Mouse (Mus musculus) MEL (cell line): ENCODE measurements around the gene Tfap2e. TPM values are rescaled to one million over a fixed set of nuclear protein-coding genes. Genes with fewer than 3 reads are reported as not detected.

Experiments used
- DNase-seq: peaks from one replicate; pipeline ENCODE4 v3.0.0; 2011; ENCODE audit warnings: low read depth, low spot score
- H3K27ac ChIP-seq: 2 replicates; pipeline ENCODE4 v1.5.1; 2012; ENCODE audit warnings: low read depth, mild to moderate bottlenecking, control low read depth, low read length, moderate library complexity; ENCODE audit not compliant: control insufficient read depth
- H3K27me3 ChIP-seq, 2 experiments: fragments of 150-350 bp in 1 of 2; sonication (generic) in 1 of 2; 2 replicates each; pipeline ENCODE4 v1.6.1; 2012; ENCODE audit warnings: low read length in 2 of 2, mild to moderate bottlenecking in 2 of 2, improper control_type of control experiment in 1 of 2, moderate library complexity in 1 of 2; ENCODE audit not compliant: insufficient read depth in 2 of 2, control insufficient read depth in 1 of 2
- H3K36me3 ChIP-seq, 2 experiments: 2 replicates each; pipeline ENCODE4 v1.6.1; 2012 to 2014; ENCODE audit warnings: low read length in 2 of 2, improper control_type of control experiment in 1 of 2, inconsistent platforms in 1 of 2, mild to moderate bottlenecking in 1 of 2; ENCODE audit not compliant: insufficient read depth in 2 of 2, control insufficient read depth in 1 of 2
- H3K4me1 ChIP-seq, 2 experiments: fragments of 150-350 bp in 1 of 2; sonication (generic) in 1 of 2; 2 replicates each; pipeline ENCODE4 v1.6.1; 2012; ENCODE audit warnings: low read length in 2 of 2, improper control_type of control experiment in 1 of 2, mild to moderate bottlenecking in 1 of 2; ENCODE audit not compliant: insufficient read depth in 2 of 2, control insufficient read depth in 1 of 2
- H3K4me3 ChIP-seq, 2 experiments: fragments of 150-350 bp in 1 of 2; sonication (generic) in 1 of 2; 2 replicates each; pipeline ENCODE4 v1.5.1; 2012; ENCODE audit warnings: low read depth in 2 of 2, low read length in 2 of 2, mild to moderate bottlenecking in 2 of 2, moderate library complexity in 2 of 2, control low read depth in 1 of 2, improper control_type of control experiment in 1 of 2; ENCODE audit not compliant: control insufficient read depth in 1 of 2, insufficient read depth in 1 of 2
- H3K79me2 ChIP-seq: 2 replicates; pipeline ENCODE4 v1.6.1; 2012; ENCODE audit warnings: mild to moderate bottlenecking, low read length, moderate library complexity; ENCODE audit not compliant: control insufficient read depth, poor library complexity, insufficient read depth
- H3K9ac ChIP-seq: 2 replicates; pipeline ENCODE4 v1.6.1; 2012; ENCODE audit warnings: low read depth, mild to moderate bottlenecking, control low read depth, low read length, moderate library complexity; ENCODE audit not compliant: control insufficient read depth, poor library complexity, severe bottlenecking
- H3K9me3 ChIP-seq: fragments of 150-350 bp; sonication (generic); replicated peaks from 2 replicates; pipeline ENCODE4 v1.6.1; 2012; ENCODE audit warnings: mild to moderate bottlenecking, low read length, improper control_type of control experiment, moderate library complexity; ENCODE audit not compliant: insufficient read depth
- CHD2 ChIP-seq: IDR thresholded peaks from 2 replicates; pipeline ENCODE4 v1.6.1; 2011; ENCODE audit warnings: low read length, improper control_type of control experiment
- E2F4 ChIP-seq: IDR thresholded peaks from 2 replicates; pipeline ENCODE4 v1.6.1; 2011; ENCODE audit warnings: low read depth, low read length, improper control_type of control experiment, borderline replicate concordance
- EP300 ChIP-seq, 2 experiments: IDR thresholded peaks; 2 replicates each; pipeline ENCODE4 v1.6.1; 2011; ENCODE audit warnings: improper control_type of control experiment in 2 of 2, low read length in 2 of 2, low read depth in 1 of 2, mild to moderate bottlenecking in 1 of 2
- ETS1 ChIP-seq: IDR thresholded peaks from 2 replicates; pipeline ENCODE4 v1.6.1; 2012; ENCODE audit warnings: low read depth, mild to moderate bottlenecking, inconsistent platforms, low read length, improper control_type of control experiment, moderate library complexity
- GABPA ChIP-seq: IDR thresholded peaks from 2 replicates; pipeline ENCODE4 v1.6.1; 2012; ENCODE audit warnings: low read depth, mild to moderate bottlenecking, inconsistent platforms, low read length, improper control_type of control experiment, moderate library complexity
- GATA1 ChIP-seq: IDR thresholded peaks from 2 replicates; pipeline ENCODE4 v1.6.1; 2011; ENCODE audit warnings: low read depth, low read length, improper control_type of control experiment
- HCFC1 ChIP-seq: IDR thresholded peaks from 2 replicates; pipeline ENCODE4 v1.6.1; 2012; ENCODE audit warnings: low read depth, mild to moderate bottlenecking, inconsistent platforms, low read length, improper control_type of control experiment, moderate library complexity
- KAT2A ChIP-seq: conservative IDR thresholded peaks from 2 replicates; pipeline ENCODE4 v1.6.1; 2012; ENCODE audit warnings: low read depth, low read length, improper control_type of control experiment, inconsistent platforms
- MAFK ChIP-seq: IDR thresholded peaks from 2 replicates; pipeline ENCODE4 v1.6.1; 2011; ENCODE audit warnings: low read depth, mild to moderate bottlenecking, low read length, improper control_type of control experiment, borderline replicate concordance
- MAX ChIP-seq: IDR thresholded peaks from 2 replicates; pipeline ENCODE4 v1.6.1; 2011; ENCODE audit warnings: low read length, improper control_type of control experiment
- MEF2A ChIP-seq: IDR thresholded peaks from 2 replicates; pipeline ENCODE4 v1.6.1; 2014; ENCODE audit warnings: low read depth, mild to moderate bottlenecking, inconsistent platforms, low read length, improper control_type of control experiment; ENCODE audit not compliant: poor library complexity, insufficient replicate concordance, severe bottlenecking; ENCODE audit errors: extremely low read depth
- MYC ChIP-seq: IDR thresholded peaks from 2 replicates; pipeline ENCODE4 v1.6.1; 2011; ENCODE audit warnings: low read depth, mild to moderate bottlenecking, low read length, improper control_type of control experiment, moderate library complexity
- NELFE ChIP-seq: IDR thresholded peaks from 2 replicates; pipeline ENCODE4 v1.6.1; 2011; ENCODE audit warnings: low read depth, low read length, improper control_type of control experiment
- NRF1 ChIP-seq: IDR thresholded peaks from 2 replicates; pipeline ENCODE4 v1.6.1; 2014; ENCODE audit warnings: low read depth, mild to moderate bottlenecking, inconsistent platforms, low read length, improper control_type of control experiment, moderate library complexity; ENCODE audit not compliant: poor library complexity, insufficient read depth, severe bottlenecking
- POLR2A ChIP-seq, 2 experiments: IDR thresholded peaks; 2 replicates each; pipeline ENCODE4 v1.6.1; 2011 to 2012; ENCODE audit warnings: low read length in 2 of 2, mild to moderate bottlenecking in 2 of 2, control low read depth in 1 of 2, improper control_type of control experiment in 1 of 2, low read depth in 1 of 2, moderate library complexity in 1 of 2; ENCODE audit not compliant: control insufficient read depth in 1 of 2, insufficient read depth in 1 of 2, poor library complexity in 1 of 2
- POLR2AphosphoS5 ChIP-seq: IDR thresholded peaks from 2 replicates; pipeline ENCODE4 v1.6.1; 2012; ENCODE audit warnings: low read depth, borderline replicate concordance, mild to moderate bottlenecking, inconsistent platforms, low read length, moderate library complexity, mixed read lengths
- RAD21 ChIP-seq: IDR thresholded peaks from 2 replicates; pipeline ENCODE4 v1.6.1; 2011; ENCODE audit warnings: mild to moderate bottlenecking, low read depth, low read length, improper control_type of control experiment
- SIN3A ChIP-seq: IDR thresholded peaks from 2 replicates; pipeline ENCODE4 v1.6.1; 2012; ENCODE audit warnings: low read length, improper control_type of control experiment, inconsistent platforms
- SMC3 ChIP-seq: IDR thresholded peaks from 2 replicates; pipeline ENCODE4 v1.6.1; 2011; ENCODE audit warnings: low read depth, low read length, improper control_type of control experiment
- TAL1 ChIP-seq: IDR thresholded peaks from 2 replicates; pipeline ENCODE4 v1.6.1; 2012; ENCODE audit warnings: mild to moderate bottlenecking, inconsistent platforms, low read length, moderate library complexity, mixed read lengths
- TCF12 ChIP-seq: IDR thresholded peaks from 2 replicates; pipeline ENCODE4 v1.6.1; 2014; ENCODE audit warnings: low read depth, mild to moderate bottlenecking, inconsistent platforms, low read length, improper control_type of control experiment, moderate library complexity
- UBTF ChIP-seq: IDR thresholded peaks from 2 replicates; pipeline ENCODE4 v1.6.1; 2012; ENCODE audit warnings: low read depth, mild to moderate bottlenecking, inconsistent platforms, low read length, improper control_type of control experiment, moderate library complexity, borderline replicate concordance; ENCODE audit not compliant: insufficient read depth
- USF1 ChIP-seq: IDR thresholded peaks from 2 replicates; pipeline ENCODE4 v1.6.1; 2014; ENCODE audit warnings: low read depth, mild to moderate bottlenecking, inconsistent platforms, low read length, improper control_type of control experiment, moderate library complexity
- USF2 ChIP-seq, 2 experiments: IDR thresholded peaks; 2 replicates each; pipeline ENCODE4 v1.6.1; 2011 to 2012; ENCODE audit warnings: improper control_type of control experiment in 2 of 2, low read length in 2 of 2, borderline replicate concordance in 1 of 2, inconsistent platforms in 1 of 2, low read depth in 1 of 2, mild to moderate bottlenecking in 1 of 2; ENCODE audit not compliant: insufficient read depth in 1 of 2
- ZKSCAN1 ChIP-seq: IDR thresholded peaks from 2 replicates; pipeline ENCODE4 v1.6.1; 2012; ENCODE audit warnings: low read depth, mild to moderate bottlenecking, inconsistent platforms, low read length, improper control_type of control experiment, moderate library complexity
- ZMIZ1 ChIP-seq: IDR thresholded peaks from 2 replicates; pipeline ENCODE4 v1.6.1; 2012; ENCODE audit warnings: low read depth, mild to moderate bottlenecking, inconsistent platforms, low read length, improper control_type of control experiment, moderate library complexity
- ZNF384 ChIP-seq: IDR thresholded peaks from 2 replicates; pipeline ENCODE4 v1.6.1; 2012; ENCODE audit warnings: low read depth, mild to moderate bottlenecking, inconsistent platforms, low read length, improper control_type of control experiment
- polyA plus RNA-seq, 2 experiments: library from polyadenylated mRNA; stranded (reverse) in 1 of 2; unstranded in 1 of 2; fragments of >175 nt in 1 of 2; fragments of >200 nt in 1 of 2; gene quantifications; 2 replicates each; pipeline versions ENCODE4 v1.2.1 to v1.2.4; 2012; ENCODE audit warnings: low replicate concordance in 2 of 2, low read depth in 1 of 2; ENCODE audit not compliant: insufficient read length in 2 of 2, insufficient read depth in 1 of 2, missing spikeins in 1 of 2
- total RNA-seq: library from RNA; depleted of rRNA; stranded (reverse); fragments of 300-350 nt; gene quantifications from 2 replicates; pipeline ENCODE4 v1.2.3, GENCODE M21; 2012

Gene Tfap2e
- total and polyA plus RNA-seq, 3 experiments = 0.03 TPM; not detected in 2

GRCm38 (mm10) chr4:126754231-126754611 lies 18.2 kb upstream of the Tfap2e start:
- peaks cover 14% of the 10 kb centered on the region for H3K79me2 ChIP-seq
- no peak for TF ChIP-seq E2F4
- no peak for TF ChIP-seq MYC
- peak; percentile 41; the same call in 1 of the 2 replicates for TF ChIP-seq ZNF384
- no peaks in the 10 kb centered on the region for H3K27me3 ChIP-seq
- no peak overlapping the region for H3K27ac ChIP-seq
- H3K9ac ChIP-seq = peak overlapping the region; percentile 97
- DNase-seq = no peak
- no peaks in the 10 kb centered on the region for H3K9me3 ChIP-seq
- H3K4me3 ChIP-seq = peak overlapping the region; percentile 90 to 93
- peaks cover 0 to 5% of the 10 kb centered on the region in 2 experiments; a peak in 1 of 4 replicates for H3K36me3 ChIP-seq
- H3K4me1 ChIP-seq = peaks cover 0 to 6% of the 10 kb centered on the region in 2 experiments; a peak in 2 of 4 replicates

- peaks cover 0 to 6% of the 10 kb centered on the region in 2 experiments; a peak in 2 of 4 replicates for H3K4me1 ChIP-seq
- DNase-seq = peak; percentile 98
- no peaks in the 10 kb centered on the region for H3K9me3 ChIP-seq
- H3K9ac ChIP-seq = peak within 1 kb of the TSS; percentile 97
- H3K27me3 ChIP-seq = no peaks in the 10 kb centered on the region
- H3K4me3 ChIP-seq = peak within 1 kb of the TSS; percentile 90 to 93
- peaks cover 0 to 5% of the 10 kb centered on the region in 2 experiments; a peak in 2 of 4 replicates for H3K36me3 ChIP-seq
- H3K27ac ChIP-seq = peak within 1 kb of the TSS; percentile 88
- H3K79me2 ChIP-seq = peaks cover 14% of the 10 kb centered on the region
- TF ChIP-seq POLR2AphosphoS5 (no peak), USF2 (IDR thresholded peaks at IDR 0.05; ENCODE audit: borderline replicate concordance in 1 of 2, insufficient read depth in 1 of 2, low read depth in 1 of 2, low read length in 2 of 2) (no peak), CHD2 (peak; percentile 91), SIN3A (peak; percentile 89), RAD21 (no peak), E2F4 (no peak), KAT2A (peak; percentile 94), NRF1 (peak; percentile 53), ZKSCAN1 (no peak), NELFE (peak; percentile 71), HCFC1 (peak; percentile 97), MEF2A (no peak), TAL1 (no peak), MAX (no peak; the same call in 1 of the 2 replicates), TCF12 (no peak), SMC3 (no peak), MYC (no peak; the same call in 1 of the 2 replicates), GATA1 (no peak), ZMIZ1 (peak; percentile 68), UBTF (no peak), EP300 (IDR thresholded peaks at IDR 0.05; ENCODE audit: low read depth in 1 of 2, low read length in 2 of 2) (no peak; a peak in 1 of 4 replicates), ETS1 (no peak; the same call in 1 of the 2 replicates), POLR2A (IDR thresholded peaks at IDR 0.05; ENCODE audit: control insufficient read depth in 1 of 2, insufficient read depth in 1 of 2, low read depth in 1 of 2, low read length in 2 of 2, poor library complexity in 1 of 2) (peak; percentile 75 to 85), USF1 (no peak), ZNF384 (no peak), MAFK (no peak), GABPA (no peak)
Observed at GRCm38 (mm10) chr4:126753268-126754230, 17.5 kb upstream of the Tfap2e start, which contains the start of the genes Ncdn and AU040320. Gene Ncdn, minus strand, starts transcription at chr4:126753438. Gene AU040320, plus strand, starts transcription at chr4:126753544.
